Mouse (Mus musculus) kidney, adult 2 months (tissue): ENCODE data around the gene Bzw1. TPM values are rescaled to one million over a fixed set of nuclear protein-coding genes. Genes with fewer than 3 reads are reported as not detected.
"Not testable (repeated sequence)": the region's sequence is repeated elsewhere in the genome, so short reads cannot be mapped to it uniquely, and the experiment has no call there.

Source experiments
- DNase-seq: peaks from one replicate; pipeline ENCODE4 v3.0.0; 2021
- H3K27ac ChIP-seq: fragments of 200-500 bp; 2 replicates; pipeline ENCODE4 v1.5.1; 2012; ENCODE audit warnings: low read depth, low read length, control low read depth, inconsistent platforms; ENCODE audit not compliant: insufficient read depth
- H3K27me3 ChIP-seq: fragments of 200-500 bp; replicated peaks from 2 replicates; pipeline ENCODE4 v1.6.1; 2012; ENCODE audit warnings: mild to moderate bottlenecking, moderate library complexity, low read length, inconsistent platforms; ENCODE audit not compliant: control insufficient read depth, insufficient read depth
- H3K36me3 ChIP-seq: fragments of 200-500 bp; 2 replicates; pipeline ENCODE4 v1.6.1; 2012; ENCODE audit warnings: mild to moderate bottlenecking, moderate library complexity, low read length, inconsistent platforms; ENCODE audit not compliant: control insufficient read depth, insufficient read depth
- H3K4me1 ChIP-seq: fragments of 200-500 bp; 2 replicates; pipeline ENCODE4 v1.6.1; 2011; ENCODE audit warnings: low read length; ENCODE audit not compliant: control insufficient read depth, insufficient read depth
- H3K4me3 ChIP-seq: fragments of 200-500 bp; 2 replicates; pipeline ENCODE4 v1.5.1; 2011; ENCODE audit warnings: mild to moderate bottlenecking, low read depth, low read length, control low read depth; ENCODE audit not compliant: insufficient read depth
- CTCF ChIP-seq: fragments of 200-500 bp; conservative IDR thresholded peaks from 2 replicates; pipeline ENCODE4 v1.5.1; 2011; ENCODE audit warnings: low read depth, mild to moderate bottlenecking, control low read depth, low read length, moderate library complexity, mixed read lengths; ENCODE audit not compliant: insufficient read depth, insufficient read length
- POLR2A ChIP-seq: fragments of 200-500 bp; IDR thresholded peaks from one replicate; pipeline ENCODE4 v1.6.1; 2011; ENCODE audit warnings: low read depth, low read length, control low read depth
- WGBS: fragments of 180-500 bp; shearing (Covaris S2); methylation state at CpG from one replicate; pipeline ENCODE4 v1.1.7; 2018; 5-methylcytosine and 5-hydroxymethylcytosine counted together
- polyA plus RNA-seq: library from polyadenylated mRNA; depleted of rRNA; stranded (reverse); fragments of >200 nt; gene quantifications from 2 replicates; pipeline ENCODE4 v1.2.3, GENCODE M21; 2012

The Bzw1 gene
- polyA plus RNA-seq, 1 experiment: 32.2 TPM

- H3K4me3 ChIP-seq: no peak overlapping the region
Observed at GRCm38 (mm10) chr1:58358958-58359901, 33.5 kb upstream of the Bzw1 start.

GRCm38 (mm10) chr1:58362296-58362695 lies 30.4 kb upstream of the Bzw1 start:
- H3K27ac ChIP-seq: no peak overlapping the region
- DNase-seq: no peak
- WGBS: 81% methylated on average over 4 of the region's 4 CpGs
- no peak overlapping the region for H3K4me3 ChIP-seq
- TF ChIP-seq POLR2A: no peak
- no peak for TF ChIP-seq CTCF
- H3K36me3 ChIP-seq: no peaks in the 10 kb centered on the region
- no peaks in the 10 kb centered on the region for H3K4me1 ChIP-seq
- no peaks in the 10 kb centered on the region for H3K27me3 ChIP-seq

More at GRCm38 (mm10) chr1:58358958-58359901, 33.5 kb upstream of the Bzw1 start:
- no peaks in the 10 kb centered on the region for H3K27me3 ChIP-seq
- H3K27ac ChIP-seq: no peak overlapping the region
- DNase-seq: no peak
- H3K36me3 ChIP-seq: no peaks in the 10 kb centered on the region
- no peaks in the 10 kb centered on the region; the same call in 1 of the 2 replicates for H3K4me1 ChIP-seq
- 78% methylated on average over 19 of the region's 19 CpGs for WGBS
- TF ChIP-seq POLR2A (no peak), CTCF (no peak)

- Histone ChIP-seq H3K27me3 (no peaks in the 10 kb centered on the region), H3K4me1 (no peaks in the 10 kb centered on the region), H3K4me3 (no peak overlapping the region), H3K36me3 (no peaks in the 10 kb centered on the region), H3K27ac (no peak overlapping the region)
- 75% methylated on average over 12 of the region's 12 CpGs for WGBS
- TF ChIP-seq POLR2A (no peak), CTCF (no peak)
- DNase-seq: peak; percentile 70
Observed at GRCm38 (mm10) chr1:58364551-58364950, 28.1 kb upstream of the Bzw1 start.

- 96% methylated on average over 3 of the region's 3 CpGs for WGBS
- H3K27me3 ChIP-seq: no peaks in the 10 kb centered on the region
- no peak for TF ChIP-seq CTCF
- no peak for TF ChIP-seq POLR2A
- no peaks in the 10 kb centered on the region for H3K36me3 ChIP-seq
- H3K4me3 ChIP-seq: no peak overlapping the region
- H3K4me1 ChIP-seq: no peaks in the 10 kb centered on the region
- no peak for DNase-seq
- H3K27ac ChIP-seq: no peak overlapping the region
Observed at GRCm38 (mm10) chr1:58365829-58366228, 26.9 kb upstream of the Bzw1 start.

- DNase-seq: peak; percentile 61
- no peak for TF ChIP-seq POLR2A
- no peak for TF ChIP-seq CTCF
- Histone ChIP-seq H3K27me3 (no peaks in the 10 kb centered on the region), H3K36me3 (no peaks in the 10 kb centered on the region), H3K4me3 (no peak overlapping the region), H3K4me1 (no peaks in the 10 kb centered on the region), H3K27ac (no peak overlapping the region)
- 64% methylated on average over 12 of the region's 12 CpGs for WGBS
Observed at GRCm38 (mm10) chr1:58366737-58367471, 25.8 kb upstream of the Bzw1 start.

GRCm38 (mm10) chr1:58369716-58370115 lies 23.0 kb upstream of the Bzw1 start:
- 79% methylated on average over 2 of the region's 2 CpGs for WGBS
- no peaks in the 10 kb centered on the region for H3K4me1 ChIP-seq
- H3K27ac ChIP-seq: no peak overlapping the region
- no peaks in the 10 kb centered on the region for H3K36me3 ChIP-seq
- H3K27me3 ChIP-seq: no peaks in the 10 kb centered on the region
- TF ChIP-seq CTCF (no peak), POLR2A (no peak)
- no peak for DNase-seq
- no peak overlapping the region for H3K4me3 ChIP-seq

GRCm38 (mm10) chr1:58374266-58374665 lies 18.4 kb upstream of the Bzw1 start:
- H3K36me3 ChIP-seq, H3K4me3 ChIP-seq, H3K27me3 ChIP-seq, H3K4me1 ChIP-seq, H3K27ac ChIP-seq, DNase-seq: not testable (repeated sequence)
- WGBS: 69% methylated on average over 2 of the region's 2 CpGs
